Mouse (Mus musculus) layer of hippocampus, adult 11-12 months (tissue): ENCODE measurements around the gene Plekhn1.

Experiments
- DNase-seq: peaks from one replicate; pipeline ENCODE4 v3.0.0; 2022; ENCODE audit warnings: low spot score

Plekhn1 gene

DNA sequence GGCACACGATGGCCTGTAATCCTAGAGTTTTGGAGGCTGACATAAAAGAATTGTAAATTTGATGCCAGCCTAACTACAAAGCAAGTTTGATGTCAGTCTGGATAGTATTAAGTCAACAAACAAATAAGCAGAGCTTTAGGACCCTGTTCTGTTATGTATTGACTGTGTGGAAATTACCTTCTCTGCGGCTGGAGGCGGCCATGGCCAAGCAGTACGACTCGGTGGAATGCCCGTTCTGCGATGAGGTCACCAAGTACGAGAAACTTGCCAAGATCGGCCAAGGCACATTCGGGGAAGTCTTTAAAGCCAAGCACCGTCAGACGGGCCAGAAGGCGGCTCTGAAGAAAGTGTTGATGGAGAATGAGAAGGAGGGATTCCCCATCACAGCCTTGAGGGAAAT is 21.5 kb downstream of the Plekhn1 start:
- no peak for DNase-seq

DNA sequence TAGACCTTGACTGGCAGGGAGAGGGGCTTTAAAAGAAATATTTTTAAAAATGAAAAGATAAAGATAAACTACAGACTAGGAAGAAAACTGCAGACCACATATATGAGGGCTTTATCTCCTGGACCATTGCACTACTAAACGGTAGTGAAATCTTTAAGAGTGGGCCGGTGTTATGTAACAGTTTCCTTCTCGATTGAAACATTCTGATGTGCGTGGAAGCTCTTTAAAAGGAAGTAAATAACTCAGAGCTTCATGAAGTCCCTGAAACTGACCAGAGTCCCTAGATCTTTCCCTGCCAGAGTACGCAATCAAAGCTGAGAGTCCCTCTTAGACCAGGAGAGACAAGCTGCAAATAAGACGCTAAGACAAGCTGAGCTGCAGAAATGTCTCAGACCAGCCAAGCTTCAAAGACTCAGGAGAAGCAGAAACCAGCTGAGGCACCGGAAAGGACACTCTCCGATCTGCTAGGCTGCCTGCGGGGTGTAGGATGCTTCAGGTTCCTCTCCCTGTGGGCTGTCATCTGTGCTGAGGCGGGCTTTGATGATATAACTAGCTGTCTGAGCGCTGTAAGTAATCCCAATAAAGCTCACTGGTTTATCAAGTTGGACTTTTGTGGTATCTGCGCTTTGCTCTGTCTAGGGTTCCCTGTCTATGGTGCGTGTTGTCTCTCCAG is 24.6 kb downstream of the Plekhn1 start:
- no peak for DNase-seq

DNA sequence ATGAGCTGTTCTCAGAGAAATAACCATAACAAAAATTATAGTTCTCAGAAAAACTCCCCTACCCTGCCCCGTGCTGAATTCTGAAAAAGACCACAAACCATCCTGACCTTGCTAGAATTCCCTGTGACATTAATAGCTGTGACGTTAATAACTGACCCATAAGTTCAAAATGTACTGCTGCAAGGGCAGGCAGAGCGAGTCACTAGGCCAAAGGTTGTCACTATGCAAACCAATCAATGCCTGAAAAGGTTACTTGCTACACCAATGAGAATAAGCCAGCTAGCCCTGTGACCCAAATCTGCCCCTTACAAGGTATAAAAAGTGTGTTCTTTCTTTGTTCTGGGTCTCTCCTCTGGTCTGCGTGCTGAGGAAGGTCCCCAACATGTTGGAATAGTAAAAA is 25.8 kb downstream of the Plekhn1 start:
- no peak for DNase-seq

DNA sequence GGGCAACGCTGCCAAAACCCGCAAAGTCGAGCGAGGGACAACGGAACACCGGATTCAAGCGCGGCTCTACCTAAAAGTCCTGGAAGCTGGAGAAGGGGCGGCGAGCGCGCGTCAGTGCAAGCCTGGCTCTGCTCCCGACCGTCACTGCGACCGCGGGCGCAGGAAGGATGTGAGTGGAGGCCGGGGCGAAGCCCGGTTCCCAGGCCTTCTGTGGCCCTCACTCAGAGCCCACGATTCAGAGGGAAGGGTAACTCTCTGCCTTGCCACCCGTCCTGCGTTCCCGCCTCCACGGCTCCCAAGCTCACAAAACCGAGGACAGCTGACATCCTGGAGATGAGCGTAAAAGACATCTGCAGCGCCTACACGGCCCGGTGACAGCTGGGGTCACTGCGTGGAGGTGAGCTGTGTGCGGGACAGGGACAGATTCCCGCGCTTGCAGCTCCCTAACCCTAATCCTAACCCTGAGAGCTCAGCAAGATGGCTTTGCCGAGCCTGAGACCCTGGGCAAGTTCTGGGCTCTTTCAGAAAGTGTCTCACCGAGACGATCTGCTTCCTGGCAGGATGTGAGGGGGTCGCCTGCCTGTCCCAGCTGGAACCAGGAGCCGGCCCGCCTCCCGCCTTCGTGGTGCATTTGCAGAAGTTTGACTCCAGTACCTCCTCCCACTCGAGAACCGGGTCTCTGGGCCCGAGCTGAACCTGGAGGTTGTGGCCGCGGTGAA is 31.1 kb downstream of the Plekhn1 start:
- DNase-seq, result no peak

DNA sequence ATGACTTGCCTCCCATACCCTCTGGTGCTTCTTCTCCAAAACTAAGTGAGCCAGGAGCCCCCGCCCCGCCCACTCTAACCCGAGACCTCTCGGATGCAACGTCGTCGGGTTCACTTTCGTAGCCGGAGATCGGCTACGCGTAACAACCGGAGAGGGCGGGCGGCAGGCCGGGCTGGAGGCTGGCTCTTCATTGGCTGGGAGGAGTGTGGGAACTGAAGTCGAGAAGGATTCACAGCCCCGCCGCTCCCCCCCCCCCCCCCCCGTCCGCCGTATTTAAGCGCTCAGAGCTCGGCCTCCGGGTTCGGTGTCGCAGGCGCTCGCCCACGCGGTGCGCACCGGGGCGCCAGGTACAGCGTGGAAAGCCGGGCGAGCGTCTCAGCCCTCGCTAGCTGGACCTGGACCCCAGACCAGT is 31.6 kb downstream of the Plekhn1 start, which contains the start of gene AW011738:
TSS of gene AW011738 (plus strand) at position 304 of the 412 bp plus-strand sequence.
- DNase-seq, result peak; percentile 63

DNA sequence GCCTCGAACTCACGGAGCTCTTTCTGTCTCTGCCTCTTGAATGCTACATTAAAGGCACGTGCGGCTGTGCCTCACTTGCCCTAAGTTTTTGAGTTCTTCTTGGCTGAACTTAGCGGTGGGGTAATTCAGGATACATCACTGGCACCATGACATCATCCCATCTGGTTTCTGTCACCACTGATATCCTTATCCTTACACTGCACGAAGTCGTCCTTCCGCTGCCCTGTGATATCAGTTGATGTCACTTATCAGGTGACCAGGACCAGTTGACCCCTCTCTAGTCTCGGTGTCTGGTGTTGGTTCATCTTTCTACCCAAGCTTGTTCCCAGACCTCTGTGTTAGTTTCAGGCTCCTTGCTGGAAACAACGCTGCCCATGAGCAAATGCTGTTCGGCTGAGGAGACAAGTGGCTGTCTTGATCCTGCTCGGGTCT is 32.2 kb downstream of the Plekhn1 start:
- DNase-seq, result no peak

DNA sequence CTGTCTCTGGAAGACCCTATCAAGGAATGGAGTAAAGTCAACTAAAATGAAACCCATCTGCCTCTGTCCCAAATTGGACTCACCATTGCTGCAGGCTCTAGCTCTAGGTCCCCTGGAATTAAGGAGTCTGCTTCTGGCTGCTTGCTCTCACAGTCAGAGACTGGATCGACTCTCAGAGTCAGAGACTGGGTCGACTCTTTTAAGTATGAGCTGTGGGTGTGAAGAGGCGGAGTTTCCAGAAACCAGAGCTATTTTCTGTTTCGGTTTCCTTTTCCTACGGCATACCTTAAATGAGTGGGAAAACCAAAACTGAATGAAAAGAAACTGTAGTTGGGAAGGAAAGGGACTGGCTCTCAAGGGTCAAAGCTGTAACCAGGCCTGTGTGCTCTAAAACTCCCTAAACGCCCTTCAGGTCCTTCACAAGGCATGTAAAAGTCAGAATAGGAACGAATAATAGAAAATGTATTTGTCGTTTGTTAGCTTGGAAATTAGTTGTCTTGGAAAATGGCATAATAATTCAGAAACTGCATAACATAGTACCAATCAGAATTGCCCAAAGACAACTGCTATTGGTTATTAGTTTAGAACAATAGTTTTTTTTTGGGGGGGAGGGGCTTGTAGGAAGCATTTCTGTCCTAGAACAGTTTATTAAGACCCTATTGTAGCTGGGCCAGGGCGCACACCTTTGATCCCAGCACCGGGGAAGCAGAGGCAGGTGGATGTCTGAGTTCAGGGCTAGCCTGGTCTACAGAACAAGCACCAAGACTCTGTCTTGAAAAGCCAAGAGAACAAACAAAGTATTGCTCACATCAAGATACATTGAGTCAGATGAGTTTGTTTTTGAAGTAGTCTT is 33.8 kb downstream of the Plekhn1 start, which contains the start of gene Isg15:
TSS of gene Isg15 (minus strand) at position 196 of the 853 bp plus-strand sequence.
- DNase-seq, result no peak

DNA sequence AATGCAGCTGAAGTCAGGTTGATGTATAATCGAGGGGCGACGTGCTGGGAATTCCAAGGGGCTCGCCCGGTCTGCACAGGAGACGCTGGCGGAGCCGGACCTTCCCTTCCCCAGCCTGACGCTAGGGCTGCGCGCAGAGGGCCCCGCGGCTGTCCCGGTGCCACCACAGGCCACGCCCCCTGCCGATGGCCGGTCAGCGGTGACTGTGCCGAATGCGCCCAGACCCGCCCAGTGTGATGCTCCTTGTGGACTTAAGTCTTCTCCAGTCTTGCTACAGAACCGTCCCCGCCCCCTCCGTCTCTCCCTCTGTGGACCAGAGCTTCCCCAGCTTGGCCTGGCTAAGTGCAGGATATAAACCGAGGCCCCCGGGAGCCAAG is 36.8 kb downstream of the Plekhn1 start:
- DNase-seq, result peak; percentile 83

DNA sequence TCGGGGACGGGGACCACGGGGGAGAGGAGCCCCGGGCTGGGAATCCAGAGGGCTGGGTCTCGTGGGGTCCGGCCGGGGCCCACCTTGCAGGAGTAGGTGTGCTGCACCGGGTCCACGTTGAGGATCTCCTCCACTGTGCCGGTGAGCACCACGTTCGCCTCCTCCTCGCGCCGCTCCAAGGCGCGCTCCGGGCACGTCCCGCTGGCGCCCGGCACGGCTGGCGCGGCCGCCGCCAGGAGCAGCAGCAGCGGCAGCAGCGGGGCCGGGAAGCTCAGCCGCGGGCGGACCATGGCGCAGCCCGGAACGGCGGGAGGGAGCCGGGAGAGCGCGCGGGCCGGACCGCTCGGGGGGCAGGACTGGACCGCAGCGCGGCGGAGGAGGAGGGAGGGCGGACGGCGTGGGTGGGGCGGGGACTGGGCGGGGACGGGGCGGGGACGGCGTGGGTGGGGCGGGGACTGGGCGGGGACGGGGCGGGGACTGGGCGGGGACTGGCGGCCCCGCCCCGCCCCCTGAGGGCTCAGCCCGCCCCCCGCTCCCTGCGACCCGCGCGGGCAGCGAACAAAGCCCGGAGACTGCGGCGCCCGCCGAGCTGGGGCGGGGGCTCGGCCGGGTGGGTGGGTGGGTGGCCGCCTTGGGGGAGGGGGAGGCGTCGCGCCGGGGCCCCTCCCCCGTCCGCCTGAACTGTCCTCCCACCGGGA is 37.4 kb downstream of the Plekhn1 start, which contains the start of gene Agrn:
TSS of gene Agrn (minus strand) at position 358 of the 698 bp plus-strand sequence.
- DNase-seq, result peak; percentile 53

DNA sequence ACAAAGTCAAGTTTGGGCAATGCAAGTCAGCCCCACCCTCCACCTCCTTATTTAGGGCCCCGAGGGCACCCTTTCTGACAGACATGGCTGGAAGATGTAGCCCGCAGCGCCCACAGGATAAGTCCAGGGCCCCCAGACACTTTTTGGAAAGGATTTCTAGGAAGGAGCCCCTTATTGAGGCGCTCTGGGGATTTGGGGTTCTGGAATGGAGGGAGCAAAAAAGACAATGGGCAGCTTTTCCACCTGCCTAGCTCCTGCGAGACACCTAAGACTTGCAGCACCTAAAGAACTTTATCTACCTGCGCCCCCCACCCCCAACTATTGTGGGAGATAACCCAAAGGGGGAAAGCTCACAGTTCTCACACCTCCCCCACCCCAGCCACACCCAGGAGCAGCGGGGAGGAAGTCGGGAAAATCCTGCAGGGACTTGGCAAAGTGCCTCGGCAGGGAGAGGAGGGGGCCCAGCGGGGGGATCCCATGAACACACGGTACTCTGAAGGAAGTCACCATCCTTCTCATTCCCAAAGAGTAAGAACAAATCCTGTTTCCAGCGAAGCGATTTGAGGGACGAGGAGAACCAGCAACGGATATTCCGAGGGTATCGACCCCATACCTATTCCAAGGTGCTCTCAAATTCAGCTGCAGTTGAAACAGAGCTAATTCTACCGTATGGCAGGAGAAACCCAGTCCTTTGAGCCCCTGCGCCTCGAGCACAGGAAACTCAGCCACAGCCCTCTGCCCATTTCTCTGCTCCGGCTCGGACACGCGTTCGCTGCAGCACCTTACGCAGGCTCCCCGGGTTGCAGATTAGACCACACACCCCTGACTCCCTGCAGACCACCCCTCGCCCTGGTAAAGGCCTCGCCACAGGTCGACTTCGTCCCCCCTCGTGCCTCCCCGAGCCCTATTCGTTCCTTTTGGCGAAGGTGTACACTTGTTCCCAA is 38.5 kb downstream of the Plekhn1 start:
- no peak for DNase-seq

DNA sequence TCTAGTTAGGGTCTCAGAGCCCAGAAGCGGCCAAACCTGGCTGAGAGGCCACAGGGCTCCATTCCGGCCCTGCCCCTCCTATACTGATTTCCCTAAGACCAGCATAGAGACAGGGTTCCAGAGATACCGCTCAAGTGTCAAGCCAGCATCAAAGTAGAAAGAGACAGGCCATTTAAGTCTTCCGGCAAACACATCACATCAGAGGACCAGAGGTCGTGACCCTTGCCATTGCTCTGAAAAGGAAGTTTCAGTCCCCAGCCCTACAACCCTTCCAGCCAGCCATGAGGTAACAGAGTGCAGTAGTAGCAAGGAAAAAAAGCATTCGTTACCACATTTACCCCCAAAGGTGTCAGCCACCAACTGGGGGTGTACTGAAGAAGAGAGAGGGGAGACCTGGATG is 40.3 kb downstream of the Plekhn1 start:
- DNase-seq, result no peak

DNA sequence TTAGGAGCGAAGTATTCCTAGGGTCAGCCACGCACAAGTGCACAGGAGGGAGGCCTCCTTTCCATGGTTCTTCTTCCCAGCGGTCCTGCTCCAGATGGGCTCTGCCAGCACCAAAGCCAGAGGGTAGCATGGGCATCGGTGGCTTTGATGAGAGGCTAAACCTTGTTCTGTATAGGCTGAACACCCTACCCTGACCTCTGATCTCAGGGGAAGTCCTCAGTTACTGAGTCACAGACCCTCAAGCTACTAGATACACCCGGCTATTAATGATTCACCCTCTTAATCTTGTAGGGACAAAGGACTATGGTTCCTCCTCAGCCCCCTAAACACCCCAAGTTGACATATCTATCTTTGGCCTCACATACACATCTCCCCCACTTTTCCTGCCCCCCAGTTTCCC is 40.8 kb downstream of the Plekhn1 start:
- DNase-seq, result no peak

DNA sequence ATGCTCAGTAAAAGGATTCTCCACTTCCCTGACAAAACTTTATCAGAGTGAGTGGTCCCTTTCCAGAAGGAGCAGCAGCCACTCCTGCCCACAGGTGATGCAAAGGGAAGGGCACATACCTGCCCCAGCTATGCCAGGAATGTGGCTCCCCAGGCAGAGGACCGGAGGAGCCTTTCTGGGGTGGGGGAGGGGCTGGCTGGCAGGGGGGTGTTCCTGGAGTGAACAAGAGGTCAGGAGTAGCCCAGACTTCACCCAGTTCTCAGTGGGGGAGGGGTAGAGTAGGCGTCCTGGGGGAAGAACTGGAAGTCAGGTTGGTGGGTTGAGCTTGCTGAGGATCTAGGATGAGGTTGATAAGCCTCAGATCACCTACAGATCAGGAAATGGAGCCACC is 41.5 kb downstream of the Plekhn1 start:
- DNase-seq, result no peak

DNA sequence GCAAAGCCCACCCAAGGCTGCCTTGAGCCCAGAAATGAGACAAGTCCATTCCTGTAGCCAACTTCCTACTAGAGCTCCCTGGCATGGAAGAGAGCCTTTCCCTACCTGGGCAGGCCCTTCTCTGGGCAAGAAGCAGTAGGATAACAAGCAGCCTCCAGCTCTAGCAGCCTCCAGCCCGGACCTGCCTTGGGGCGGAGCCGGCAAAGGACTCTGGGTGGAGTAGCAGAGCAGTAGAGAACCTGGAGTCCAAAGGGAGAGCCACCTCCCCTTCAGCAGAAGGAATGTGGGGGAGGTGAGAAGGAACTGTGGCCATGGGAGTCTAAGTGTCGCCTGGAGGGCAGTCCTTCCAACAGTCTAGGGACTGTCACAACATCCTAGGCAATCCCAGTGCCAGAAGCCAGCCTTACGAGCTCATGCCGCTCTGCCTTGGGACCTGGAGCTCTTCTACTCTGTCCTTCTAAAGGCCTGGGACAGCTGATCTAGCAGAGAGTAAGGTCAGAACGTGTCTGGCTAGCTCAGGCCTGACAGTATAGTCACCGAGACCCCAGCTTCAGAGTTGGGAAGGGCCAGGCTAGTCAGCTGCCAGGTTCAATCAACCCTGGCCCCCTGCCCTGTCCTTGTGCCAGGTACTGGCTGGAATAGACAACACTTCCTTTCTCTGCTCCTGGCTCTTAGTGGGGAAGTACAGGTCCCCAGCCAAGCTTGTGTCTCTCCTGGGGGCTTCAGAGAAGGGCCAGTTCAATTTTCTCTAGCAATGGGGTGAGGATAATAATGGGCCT is 42.0 kb downstream of the Plekhn1 start:
- no peak for DNase-seq

DNA sequence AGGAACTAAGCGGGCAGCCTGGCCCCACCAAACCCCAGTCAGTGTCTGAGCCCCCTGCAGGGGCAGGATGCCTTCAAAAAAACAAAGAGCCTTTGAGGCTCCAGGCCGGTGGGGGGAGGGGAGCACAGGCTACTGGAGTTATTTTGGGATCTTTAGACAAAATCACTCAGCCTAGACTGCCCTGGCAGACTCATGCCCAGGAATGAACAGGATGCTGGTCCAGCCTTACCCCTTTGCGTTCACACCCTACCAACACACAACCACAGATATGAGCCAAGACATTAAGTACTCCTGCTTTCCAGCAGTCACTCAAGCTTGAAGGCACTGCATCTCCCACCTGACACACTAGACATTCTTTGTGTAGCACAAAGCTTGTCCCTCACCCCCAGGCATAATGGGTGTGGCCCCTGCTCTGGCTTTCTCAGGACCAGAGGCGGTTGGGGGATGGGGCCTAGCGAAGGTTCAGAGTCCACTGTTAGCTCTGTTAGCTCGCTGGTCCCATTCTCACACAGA is 45.8 kb downstream of the Plekhn1 start:
- DNase-seq, result peak; percentile 57

DNA sequence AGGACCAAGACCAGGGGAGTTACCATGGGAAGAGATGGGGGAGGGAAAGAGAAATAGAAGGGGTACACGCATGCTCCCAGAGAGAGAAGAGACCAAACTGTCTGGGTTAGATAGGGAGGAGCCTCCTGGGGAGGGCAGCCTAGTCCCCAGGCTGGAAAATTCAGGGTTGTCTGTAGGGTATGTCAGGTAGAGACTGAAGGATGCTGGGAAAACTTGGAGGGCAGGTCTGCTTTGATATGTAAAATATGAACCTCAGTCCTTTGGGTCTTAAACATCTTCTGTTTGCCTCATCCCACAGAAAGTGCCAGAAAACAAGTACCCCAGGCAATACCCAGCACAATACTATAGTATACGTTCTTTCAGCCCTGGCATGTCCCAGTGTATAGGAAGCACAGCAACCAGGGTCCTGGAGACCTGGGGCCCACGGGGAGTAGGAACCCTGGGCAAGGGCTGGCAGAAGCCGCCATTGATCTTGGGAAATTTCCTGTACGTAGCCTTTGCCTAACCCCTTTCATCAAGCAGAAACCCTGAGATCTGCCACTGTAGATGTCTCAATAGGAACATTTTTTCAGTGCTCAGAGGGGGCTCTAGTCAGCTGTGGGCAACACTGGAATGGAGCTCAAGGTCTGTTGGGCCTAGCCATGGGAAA is 46.4 kb downstream of the Plekhn1 start:
- no peak for DNase-seq

DNA sequence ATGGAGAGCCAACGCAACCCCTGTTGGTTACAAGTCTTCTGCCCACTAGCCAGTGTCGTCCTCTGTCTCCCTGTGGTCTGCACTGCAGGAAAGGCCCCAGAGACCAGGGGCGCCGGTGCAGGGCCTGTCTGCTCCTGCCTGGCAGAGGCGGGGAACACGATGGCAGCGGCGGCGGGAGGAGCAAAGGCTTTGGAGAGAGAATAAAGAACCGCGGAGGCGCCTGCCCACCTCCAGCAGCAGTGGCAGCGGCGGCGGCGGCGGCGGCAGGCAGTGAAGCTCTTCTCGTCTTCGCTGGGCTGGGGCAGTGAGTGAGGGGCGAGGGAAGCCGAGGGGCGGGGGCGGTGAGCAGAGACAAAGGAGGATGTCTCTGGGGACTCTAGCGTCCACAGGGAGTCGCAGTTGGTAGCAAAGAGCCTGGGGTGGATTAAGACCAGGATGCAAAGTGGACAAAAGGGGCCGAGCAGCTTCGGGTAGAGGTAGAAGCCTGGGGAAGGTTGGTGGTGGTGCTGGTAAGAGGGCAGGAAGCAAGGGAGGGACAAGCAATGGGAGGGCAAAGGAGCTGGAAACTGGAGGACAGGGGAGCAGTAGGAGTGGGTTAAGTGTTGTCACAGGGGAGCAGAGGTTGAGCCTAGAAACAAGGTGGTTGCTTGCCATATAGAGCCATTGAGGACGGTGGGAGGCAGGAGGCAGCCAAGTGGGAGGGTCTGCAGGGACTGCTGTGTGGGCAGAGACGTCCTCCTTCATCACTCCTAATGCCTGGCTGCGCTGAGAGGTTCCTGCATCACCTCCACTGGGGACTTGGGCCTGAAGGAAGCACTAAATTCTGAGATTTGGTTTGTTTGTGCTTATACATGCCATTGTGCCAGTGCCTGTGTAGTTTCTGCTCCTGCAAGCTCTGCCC is 48.5 kb downstream of the Plekhn1 start:
- peak; percentile 48 for DNase-seq

DNA sequence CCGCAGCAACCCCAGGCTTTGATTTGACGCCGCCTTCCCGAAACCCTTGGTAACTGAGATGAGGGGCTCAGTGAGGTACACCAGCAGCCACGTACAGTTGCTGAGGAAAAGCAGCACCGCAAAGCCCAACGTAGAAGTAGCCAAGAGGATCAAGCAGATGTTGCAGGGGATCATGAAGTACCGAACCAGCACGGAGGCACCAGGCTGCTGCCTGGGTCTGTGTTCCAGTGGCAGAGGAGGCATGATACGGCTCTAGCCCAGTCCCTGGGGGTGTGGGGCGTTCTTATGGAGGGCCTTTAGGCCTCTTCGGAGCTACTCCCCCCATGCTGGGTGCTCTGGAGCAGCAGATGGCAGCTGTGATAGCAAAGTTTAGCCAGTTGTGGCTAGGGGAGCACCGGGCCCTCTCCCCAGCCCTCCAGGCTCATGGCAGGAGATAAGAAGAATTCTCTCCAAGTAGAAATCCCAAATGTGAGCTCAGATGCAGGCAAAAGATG is 49.2 kb downstream of the Plekhn1 start:
- DNase-seq, result no peak
